Mouse (Mus musculus): Measurements from ENCODE around the gene Cyp1a2.
A peak's percentile ranks its signal among the peaks of the same experiment; 100 is the strongest.
"Not testable (repeated sequence)": the region's sequence is repeated elsewhere in the genome, so short reads cannot be mapped to it uniquely, and the experiment has no call there.

The Cyp1a2 gene

GRCm38 (mm10) chr9:57683520-57683919 lies at the start of gene Cyp1a2:
Gene Cyp1a2 (minus strand): TSS chr9:57683703.
- DNase-seq (ENCODE audit: low spot score) = no peak

GRCm38 (mm10) chr9:57728312-57728711 lies 44.8 kb upstream of the Cyp1a2 start:
- DNase-seq (ENCODE audit: low spot score) = no peak

- no peak for DNase-seq (ENCODE audit: low spot score)
Measured at GRCm38 (mm10) chr9:57724701-57725100, 41.2 kb upstream of the Cyp1a2 start.

GRCm38 (mm10) chr9:57723796-57724195 lies 40.3 kb upstream of the Cyp1a2 start:
- no peak for DNase-seq (ENCODE audit: low spot score)

GRCm38 (mm10) chr9:57723315-57723715 lies 39.8 kb upstream of the Cyp1a2 start:
- DNase-seq (ENCODE audit: low spot score) = peak; percentile 70

- no peak for DNase-seq (ENCODE audit: low spot score)
Measured at GRCm38 (mm10) chr9:57722371-57722770, 38.9 kb upstream of the Cyp1a2 start.

- no peak for DNase-seq (ENCODE audit: low spot score)
Measured at GRCm38 (mm10) chr9:57720736-57721135, 37.2 kb upstream of the Cyp1a2 start.

- no peak for DNase-seq (ENCODE audit: low spot score)
Measured at GRCm38 (mm10) chr9:57718408-57718807, 34.9 kb upstream of the Cyp1a2 start.

- DNase-seq (ENCODE audit: low spot score) = no peak
Measured at GRCm38 (mm10) chr9:57712194-57712593, 28.7 kb upstream of the Cyp1a2 start.

- DNase-seq (ENCODE audit: low spot score) = not testable (repeated sequence)
Measured at GRCm38 (mm10) chr9:57710214-57710613, 26.7 kb upstream of the Cyp1a2 start.

- DNase-seq (ENCODE audit: low spot score) = peak; percentile 26
Measured at GRCm38 (mm10) chr9:57708720-57709274, 25.3 kb upstream of the Cyp1a2 start.

GRCm38 (mm10) chr9:57708068-57708719 lies 24.7 kb upstream of the Cyp1a2 start, which contains the start of gene Edc3:
Gene Edc3 (plus strand): TSS chr9:57708540.
- peak; percentile 94 for DNase-seq (ENCODE audit: low spot score)

- no peak for DNase-seq (ENCODE audit: low spot score)
Measured at GRCm38 (mm10) chr9:57706496-57706895, 23.0 kb upstream of the Cyp1a2 start.

GRCm38 (mm10) chr9:57698466-57699150 lies 15.1 kb upstream of the Cyp1a2 start:
- no peak for DNase-seq (ENCODE audit: low spot score)

- no peak for DNase-seq (ENCODE audit: low spot score)
Measured at GRCm38 (mm10) chr9:57697380-57697779, 13.9 kb upstream of the Cyp1a2 start.

- DNase-seq (ENCODE audit: low spot score) = peak; percentile 44
Measured at GRCm38 (mm10) chr9:57696380-57697285, 13.1 kb upstream of the Cyp1a2 start.

GRCm38 (mm10) chr9:57694108-57694507 lies 10.6 kb upstream of the Cyp1a2 start:
- DNase-seq (ENCODE audit: low spot score) = no peak

GRCm38 (mm10) chr9:57688606-57689005 lies 5.1 kb upstream of the Cyp1a2 start:
- DNase-seq (ENCODE audit: low spot score) = no peak

GRCm38 (mm10) chr9:57688158-57688557 lies 4.7 kb upstream of the Cyp1a2 start:
- peak; percentile 24 for DNase-seq (ENCODE audit: low spot score)

- DNase-seq (ENCODE audit: low spot score) = no peak
Measured at GRCm38 (mm10) chr9:57687751-57688150, 4.2 kb upstream of the Cyp1a2 start, which contains the start of gene Cyp1a1. Gene Cyp1a1 (plus strand): TSS chr9:57687928.

- DNase-seq (ENCODE audit: low spot score) = no peak
Measured at GRCm38 (mm10) chr9:57686011-57686410, 2.5 kb upstream of the Cyp1a2 start.

- DNase-seq (ENCODE audit: low spot score) = no peak
Measured at GRCm38 (mm10) chr9:57681411-57681810, 2.1 kb downstream of the Cyp1a2 start.

Measured in urinary bladder, postnatal 14 days (tissue).